Mouse (Mus musculus): Measurements from ENCODE around the gene Galnt18. TPM values are rescaled to one million over a fixed set of nuclear protein-coding genes. Genes with fewer than 3 reads are reported as not detected.

Galnt18 gene
- polyA plus RNA-seq, 1 experiment from 2014 or later: 18.2 TPM

GRCm38 (mm10) chr7:111572336-111572735 lies 207.4 kb downstream of the Galnt18 start:
- no peak overlapping the region for H3K27ac ChIP-seq (ENCODE audit: low read depth)
- ATAC-seq (ENCODE audit: insufficient read depth) (no peak), DNase-seq (no peak)
- no peak overlapping the region for H3K4me2 ChIP-seq
- no peak overlapping the region for H3K9ac ChIP-seq
- H3K36me3 ChIP-seq (ENCODE audit: insufficient read depth): no peaks in the 10 kb centered on the region
- H3K4me3 ChIP-seq (ENCODE audit: low read depth, low read length): no peak overlapping the region
- no peak for TF ChIP-seq CTCF (IDR thresholded peaks at IDR 0.05; ENCODE audit: low read depth)
- H3K4me1 ChIP-seq (ENCODE audit: insufficient read depth): no peaks in the 10 kb centered on the region
- H3K9me3 ChIP-seq (ENCODE audit: low read depth, low read length): no peaks in the 10 kb centered on the region
- no peaks in the 10 kb centered on the region for H3K27me3 ChIP-seq (ENCODE audit: insufficient read depth, low read length)
- WGBS: 57% methylated on average over 2 of the region's 2 CpGs

- no peak for DNase-seq
- Histone ChIP-seq H3K9ac (no peak overlapping the region), H3K9me3 (ENCODE audit: low read depth, low read length) (no peaks in the 10 kb centered on the region), H3K4me2 (no peak overlapping the region), H3K36me3 (ENCODE audit: insufficient read depth) (no peaks in the 10 kb centered on the region), H3K27ac (ENCODE audit: low read depth) (no peak overlapping the region), H3K4me3 (ENCODE audit: low read depth, low read length) (no peak overlapping the region), H3K27me3 (ENCODE audit: insufficient read depth, low read length) (no peaks in the 10 kb centered on the region), H3K4me1 (ENCODE audit: insufficient read depth) (no peaks in the 10 kb centered on the region)
- no peak for TF ChIP-seq CTCF (IDR thresholded peaks at IDR 0.05; ENCODE audit: low read depth)
- WGBS: 78% methylated on average over 6 of the region's 6 CpGs
- no peak for ATAC-seq (ENCODE audit: insufficient read depth)
Measured at GRCm38 (mm10) chr7:111566838-111567237, 212.9 kb downstream of the Galnt18 start.

- Histone ChIP-seq H3K36me3 (ENCODE audit: insufficient read depth) (no peaks in the 10 kb centered on the region), H3K9ac (no peak overlapping the region), H3K4me2 (no peak overlapping the region), H3K4me3 (ENCODE audit: low read depth, low read length) (no peak overlapping the region), H3K27me3 (ENCODE audit: insufficient read depth, low read length) (no peaks in the 10 kb centered on the region), H3K27ac (ENCODE audit: low read depth) (no peak overlapping the region), H3K4me1 (ENCODE audit: insufficient read depth) (no peaks in the 10 kb centered on the region), H3K9me3 (ENCODE audit: low read depth, low read length) (no peaks in the 10 kb centered on the region)
- ATAC-seq (ENCODE audit: insufficient read depth) (no peak), DNase-seq (no peak)
- TF ChIP-seq CTCF (IDR thresholded peaks at IDR 0.05; ENCODE audit: low read depth): no peak
- WGBS: 75% methylated on average over 9 of the region's 9 CpGs
Measured at GRCm38 (mm10) chr7:111563316-111564110, 216.3 kb downstream of the Galnt18 start.

GRCm38 (mm10) chr7:111560097-111560496 lies 219.7 kb downstream of the Galnt18 start:
- ATAC-seq (ENCODE audit: insufficient read depth): no peak
- no peak for DNase-seq
- H3K36me3 ChIP-seq (ENCODE audit: insufficient read depth): no peaks in the 10 kb centered on the region
- peak; percentile 35 for TF ChIP-seq CTCF (IDR thresholded peaks at IDR 0.05; ENCODE audit: low read depth)
- no peak overlapping the region for H3K4me2 ChIP-seq
- no peak overlapping the region for H3K4me3 ChIP-seq (ENCODE audit: low read depth, low read length)
- H3K4me1 ChIP-seq (ENCODE audit: insufficient read depth): no peaks in the 10 kb centered on the region
- H3K9ac ChIP-seq: no peak overlapping the region
- WGBS: 67% methylated on average over 3 of the region's 3 CpGs
- no peaks in the 10 kb centered on the region for H3K27me3 ChIP-seq (ENCODE audit: insufficient read depth, low read length)
- H3K27ac ChIP-seq (ENCODE audit: low read depth): no peak overlapping the region
- no peaks in the 10 kb centered on the region for H3K9me3 ChIP-seq (ENCODE audit: low read depth, low read length)

- Histone ChIP-seq H3K4me3 (ENCODE audit: low read depth, low read length) (no peak overlapping the region), H3K4me1 (ENCODE audit: insufficient read depth) (no peaks in the 10 kb centered on the region), H3K27ac (ENCODE audit: low read depth) (no peak overlapping the region), H3K4me2 (no peak overlapping the region), H3K9ac (no peak overlapping the region), H3K27me3 (ENCODE audit: insufficient read depth, low read length) (no peaks in the 10 kb centered on the region), H3K36me3 (ENCODE audit: insufficient read depth) (no peaks in the 10 kb centered on the region), H3K9me3 (ENCODE audit: low read depth, low read length) (no peaks in the 10 kb centered on the region)
- no peak for ATAC-seq (ENCODE audit: insufficient read depth)
- 38% methylated on average over 3 of the region's 3 CpGs for WGBS
- peak; percentile 74 for DNase-seq
- no peak for TF ChIP-seq CTCF (IDR thresholded peaks at IDR 0.05; ENCODE audit: low read depth)
Measured at GRCm38 (mm10) chr7:111559011-111559410, 220.8 kb downstream of the Galnt18 start.

- Histone ChIP-seq H3K36me3 (ENCODE audit: insufficient read depth) (no peaks in the 10 kb centered on the region), H3K9ac (no peak overlapping the region), H3K27me3 (ENCODE audit: insufficient read depth, low read length) (no peaks in the 10 kb centered on the region), H3K4me2 (no peak overlapping the region), H3K4me1 (ENCODE audit: insufficient read depth) (no peaks in the 10 kb centered on the region), H3K9me3 (ENCODE audit: low read depth, low read length) (no peaks in the 10 kb centered on the region), H3K27ac (ENCODE audit: low read depth) (no peak overlapping the region), H3K4me3 (ENCODE audit: low read depth, low read length) (no peak overlapping the region)
- 77% methylated on average over 1 of the region's 1 CpGs for WGBS
- peak; percentile 19; the same call in 1 of the 2 replicates for TF ChIP-seq CTCF (IDR thresholded peaks at IDR 0.05; ENCODE audit: low read depth)
- ATAC-seq (ENCODE audit: insufficient read depth): no peak
- no peak for DNase-seq
Measured at GRCm38 (mm10) chr7:111550987-111551386, 228.8 kb downstream of the Galnt18 start.

GRCm38 (mm10) chr7:111547069-111547468 lies 232.7 kb downstream of the Galnt18 start:
- WGBS: 62% methylated on average over 10 of the region's 10 CpGs
- Histone ChIP-seq H3K27ac (ENCODE audit: low read depth) (no peak overlapping the region), H3K36me3 (ENCODE audit: insufficient read depth) (no peaks in the 10 kb centered on the region), H3K9ac (no peak overlapping the region), H3K4me2 (no peak overlapping the region), H3K27me3 (ENCODE audit: insufficient read depth, low read length) (no peaks in the 10 kb centered on the region), H3K4me3 (ENCODE audit: low read depth, low read length) (no peak overlapping the region), H3K4me1 (ENCODE audit: insufficient read depth) (no peaks in the 10 kb centered on the region), H3K9me3 (ENCODE audit: low read depth, low read length) (no peaks in the 10 kb centered on the region)
- DNase-seq (no peak), ATAC-seq (ENCODE audit: insufficient read depth) (no peak)
- TF ChIP-seq CTCF (IDR thresholded peaks at IDR 0.05; ENCODE audit: low read depth): no peak

Measured in lung, embryonic 14.5 days (tissue).